Mouse (Mus musculus) ES-Bruce4 (cell line): ENCODE results near the gene Ubap2l. TPM values are rescaled to one million over a fixed set of nuclear protein-coding genes. Genes with fewer than 3 reads are reported as not detected.

Experiments used
- H3K27ac ChIP-seq: 2 replicates; pipeline ENCODE4 v1.5.1; 2012; ENCODE audit warnings: low read length, inconsistent platforms; ENCODE audit not compliant: insufficient read depth
- H3K27me3 ChIP-seq: 2 replicates; pipeline ENCODE4 v1.6.1; 2012; ENCODE audit warnings: mild to moderate bottlenecking, low read length, inconsistent platforms; ENCODE audit not compliant: control insufficient read depth, poor library complexity, insufficient read depth, severe bottlenecking
- H3K36me3 ChIP-seq: 2 replicates; pipeline ENCODE4 v1.6.1; 2012; ENCODE audit warnings: inconsistent platforms, mild to moderate bottlenecking, low read length, moderate library complexity; ENCODE audit not compliant: control insufficient read depth, poor library complexity, insufficient read depth, severe bottlenecking
- H3K4me1 ChIP-seq: one replicate; pipeline ENCODE4 v1.8.1; 2011; ENCODE audit warnings: low read length; ENCODE audit not compliant: control insufficient read depth, insufficient read depth
- H3K4me3 ChIP-seq: 2 replicates; pipeline ENCODE4 v1.5.1; 2011; ENCODE audit warnings: low read depth, mild to moderate bottlenecking, low read length
- H3K9ac ChIP-seq: 2 replicates; pipeline ENCODE4 v1.6.1; 2012; ENCODE audit warnings: low read depth, mild to moderate bottlenecking, inconsistent platforms; ENCODE audit not compliant: poor library complexity, severe bottlenecking
- H3K9me3 ChIP-seq: replicated peaks from 2 replicates; pipeline ENCODE4 v1.6.1; 2012; ENCODE audit warnings: mild to moderate bottlenecking, low read length, inconsistent platforms; ENCODE audit not compliant: control insufficient read depth, poor library complexity, insufficient read depth, severe bottlenecking
- CTCF ChIP-seq: IDR thresholded peaks from one replicate; pipeline ENCODE4 v1.8.1; 2011; ENCODE audit warnings: low read depth, low read length
- EP300 ChIP-seq: IDR thresholded peaks from 2 replicates; pipeline ENCODE4 v1.6.1; 2011; ENCODE audit warnings: low read depth, low read length; ENCODE audit not compliant: insufficient read depth
- POLR2A ChIP-seq: IDR thresholded peaks from one replicate; pipeline ENCODE4 v1.8.1; 2011; ENCODE audit warnings: low read length; ENCODE audit not compliant: insufficient read depth
- polyA plus RNA-seq: library from polyadenylated mRNA; stranded (reverse); fragments of >200 nt; gene quantifications from 2 replicates; pipeline ENCODE4 v1.2.4, GENCODE M21; 2011; ENCODE audit warnings: low read depth; ENCODE audit not compliant: missing spikeins, insufficient read depth, insufficient read length

Gene Ubap2l
- polyA plus RNA-seq, 1 experiment: 432 TPM

DNA sequence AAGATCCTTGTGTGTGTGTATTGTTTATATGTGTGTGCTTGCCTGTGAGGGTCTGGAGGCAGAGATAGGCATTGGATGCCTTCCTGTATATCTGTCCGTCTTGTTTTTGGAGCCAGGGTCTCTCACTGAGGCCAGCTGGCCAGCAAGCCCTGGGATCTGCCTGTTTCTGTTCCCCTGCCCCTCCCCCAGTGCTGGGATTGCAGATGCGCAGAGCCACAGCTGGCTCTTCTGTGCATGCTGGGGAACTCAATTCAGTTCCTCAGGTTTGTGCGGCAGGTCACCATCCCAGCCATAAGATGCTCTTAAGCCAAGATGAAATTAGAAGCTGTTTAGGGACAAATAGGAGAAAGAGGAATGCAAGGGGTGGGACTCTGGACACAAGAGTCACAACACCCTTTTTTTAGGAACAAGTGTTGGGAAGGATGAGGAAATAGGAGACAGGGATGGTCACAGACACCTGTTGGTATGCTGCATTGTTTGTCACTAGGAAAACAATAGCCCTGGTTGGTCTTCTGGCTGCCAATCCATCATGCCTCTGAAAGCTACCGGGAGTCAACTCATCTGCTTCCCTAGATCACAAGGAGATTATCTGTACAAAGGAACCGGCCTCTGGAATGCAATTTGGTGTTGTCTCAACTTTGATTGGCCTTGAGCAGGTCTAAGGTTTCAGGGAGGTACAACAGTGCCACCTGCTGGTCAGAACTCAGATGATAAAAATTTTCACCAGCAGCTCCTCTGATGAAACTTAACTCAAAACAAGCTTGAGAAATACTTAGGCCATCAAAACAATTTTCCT lies 24.7 kb upstream of the Ubap2l start:
- 0 out of 2 replicates have a peak overlapping the region, but pooled peaks have one; percentile 0 for H3K9ac ChIP-seq
- peak overlapping the region; percentile 81 for H3K27ac ChIP-seq
- H3K36me3 ChIP-seq: no peaks in the 10 kb centered on the region
- TF ChIP-seq EP300 (0 out of 2 replicates have a peak, but pooled peaks have one; percentile 27), POLR2A (no peak), CTCF (peak; percentile 22)
- no peaks in the 10 kb centered on the region for H3K4me1 ChIP-seq
- H3K9me3 ChIP-seq: no peaks in the 10 kb centered on the region
- no peaks in the 10 kb centered on the region for H3K27me3 ChIP-seq
- peak overlapping the region; percentile 65 for H3K4me3 ChIP-seq

DNA sequence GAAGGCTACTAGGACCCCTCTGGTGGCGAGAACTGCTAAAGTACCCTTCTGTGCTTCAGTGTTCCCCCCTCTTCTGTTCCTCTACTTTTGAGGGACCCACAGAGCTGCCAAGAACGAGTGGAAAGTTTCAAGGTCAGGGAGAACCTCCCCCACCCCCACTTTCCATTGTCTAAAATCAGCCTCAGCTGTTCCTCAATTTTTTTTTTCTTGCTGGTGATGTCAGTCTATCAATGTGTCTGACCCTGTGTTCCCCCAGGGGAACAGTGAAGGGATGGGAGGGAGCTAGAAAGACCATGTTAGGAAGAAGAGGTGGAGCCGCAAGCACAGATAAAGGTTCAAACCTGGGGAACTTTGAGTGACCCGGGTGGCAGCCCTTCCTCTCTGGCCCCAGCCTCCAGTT lies 19.9 kb upstream of the Ubap2l start, which contains the start of gene Tpm3:
Gene Tpm3, plus strand, starts transcription at position 356 of the 400 bp plus-strand sequence.
- Histone ChIP-seq H3K27me3 (no peaks in the 10 kb centered on the region), H3K9ac (no peak within 1 kb of the TSS), H3K4me1 (no peaks in the 10 kb centered on the region), H3K36me3 (no peaks in the 10 kb centered on the region), H3K4me3 (no peak within 1 kb of the TSS), H3K27ac (no peak within 1 kb of the TSS), H3K9me3 (no peaks in the 10 kb centered on the region)
- TF ChIP-seq POLR2A (no peak), EP300 (no peak), CTCF (no peak)

DNA sequence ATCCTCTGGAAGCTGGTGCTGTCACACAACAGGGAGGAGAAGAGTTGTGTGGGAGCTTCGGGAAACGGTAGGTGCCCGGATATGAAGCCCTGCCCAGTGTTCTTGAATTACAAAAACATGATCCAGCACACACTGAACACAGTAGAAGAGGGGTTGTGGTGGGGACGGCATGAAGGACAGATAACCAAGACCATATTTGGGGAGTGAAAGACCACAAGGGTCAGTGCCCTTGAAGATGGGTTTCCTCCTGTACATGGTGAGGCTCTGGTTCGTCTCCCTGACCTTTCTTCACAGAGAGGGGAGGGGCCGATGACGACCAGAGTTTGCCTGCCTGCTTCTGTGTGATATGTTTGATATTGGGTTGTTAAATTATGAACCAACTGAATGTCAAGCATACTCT lies 17.3 kb upstream of the Ubap2l start:
- H3K9me3 ChIP-seq: no peaks in the 10 kb centered on the region

DNA sequence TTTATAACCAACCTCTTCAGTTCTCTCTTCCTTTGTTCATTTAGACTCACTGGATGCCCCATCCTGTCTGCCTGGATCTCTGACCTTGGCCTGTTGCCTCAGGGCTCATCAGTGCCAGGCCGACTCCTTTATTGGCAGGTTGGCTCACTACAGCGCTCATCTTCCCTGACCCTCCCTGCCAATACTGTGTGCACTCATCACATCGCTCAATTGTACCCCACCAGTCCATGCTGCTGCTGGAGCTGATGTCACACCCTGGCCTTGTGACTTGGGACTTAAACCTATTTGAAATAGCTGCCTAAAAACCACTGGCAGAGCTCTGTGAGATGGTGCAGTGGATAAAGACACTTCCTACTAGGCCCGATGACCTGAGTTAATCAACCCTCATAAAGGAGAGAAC lies 15.4 kb upstream of the Ubap2l start:
- TF ChIP-seq CTCF (no peak), POLR2A (no peak), EP300 (no peak)
- H3K36me3 ChIP-seq: peaks cover 2% of the 10 kb centered on the region; the same call in 1 of the 2 replicates

More for the DNA sequence above, 17.3 kb upstream of the Ubap2l start:
- H3K4me3 ChIP-seq: no peak overlapping the region
- no peak overlapping the region for H3K9ac ChIP-seq
- H3K36me3 ChIP-seq: no peaks in the 10 kb centered on the region
- H3K27ac ChIP-seq: no peak overlapping the region
- no peaks in the 10 kb centered on the region for H3K27me3 ChIP-seq
- no peaks in the 10 kb centered on the region for H3K4me1 ChIP-seq
- TF ChIP-seq POLR2A (no peak), EP300 (no peak), CTCF (no peak)

DNA sequence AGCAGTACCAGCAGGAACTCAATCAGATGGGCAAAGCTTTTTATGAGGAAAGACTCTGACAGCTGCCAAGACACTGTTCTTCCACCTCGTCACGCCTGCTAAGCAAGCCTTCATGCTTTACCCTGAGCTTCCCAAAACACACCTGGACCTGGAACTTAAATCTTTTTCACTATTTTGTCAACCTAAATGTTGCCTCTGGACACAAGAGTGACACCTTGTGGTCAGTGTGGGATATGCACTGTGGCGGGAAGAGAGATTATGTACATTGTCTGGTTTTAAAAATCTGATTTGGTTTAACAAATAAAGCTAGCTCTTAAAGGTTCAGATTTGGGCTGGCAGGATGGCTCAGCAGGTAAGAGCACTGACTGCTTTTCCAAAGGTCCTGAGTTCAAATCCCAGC lies 13.1 kb upstream of the Ubap2l start:
- Histone ChIP-seq H3K36me3 (peaks cover 17% of the 10 kb centered on the region), H3K27ac (0 out of 2 replicates have a peak overlapping the region, but pooled peaks have one; percentile 49), H3K9ac (no peak overlapping the region), H3K9me3 (no peaks in the 10 kb centered on the region), H3K4me3 (no peak overlapping the region), H3K27me3 (no peaks in the 10 kb centered on the region), H3K4me1 (no peaks in the 10 kb centered on the region)
- TF ChIP-seq EP300: no peak
- TF ChIP-seq POLR2A: no peak
- peak; percentile 11 for TF ChIP-seq CTCF

More for the DNA sequence above, 15.4 kb upstream of the Ubap2l start:
- no peaks in the 10 kb centered on the region for H3K9me3 ChIP-seq
- no peaks in the 10 kb centered on the region for H3K4me1 ChIP-seq
- H3K27ac ChIP-seq: no peak overlapping the region
- no peak overlapping the region for H3K9ac ChIP-seq
- no peaks in the 10 kb centered on the region for H3K27me3 ChIP-seq
- H3K4me3 ChIP-seq: no peak overlapping the region

DNA sequence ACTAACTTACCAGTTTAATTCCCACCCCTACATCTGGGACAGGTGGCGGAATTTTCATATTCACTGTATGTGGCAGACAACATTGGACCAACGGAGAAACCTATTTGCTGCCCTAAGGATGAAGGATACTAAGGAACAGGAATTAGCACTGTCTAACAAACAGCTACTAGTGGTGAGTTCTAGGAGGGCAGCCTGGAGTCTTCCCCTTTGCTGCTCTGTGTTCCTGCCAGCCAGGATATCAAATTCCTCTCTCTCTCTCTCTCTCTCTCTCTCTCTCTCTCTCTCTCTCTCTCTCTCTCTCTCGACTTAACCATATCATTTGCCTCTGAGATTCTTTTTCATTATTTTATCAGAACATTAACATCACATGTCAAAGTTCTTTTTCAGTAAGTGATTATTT lies 12.0 kb upstream of the Ubap2l start:
- Histone ChIP-seq H3K9ac (no peak overlapping the region), H3K4me3 (no peak overlapping the region), H3K27me3 (no peaks in the 10 kb centered on the region), H3K4me1 (no peaks in the 10 kb centered on the region), H3K27ac (no peak overlapping the region), H3K36me3 (peaks cover 20% of the 10 kb centered on the region), H3K9me3 (no peaks in the 10 kb centered on the region)
- TF ChIP-seq POLR2A (no peak), CTCF (no peak), EP300 (no peak)
